Mouse (Mus musculus): Measurements from ENCODE around the gene Tsga8.

Tsga8 gene

DNA sequence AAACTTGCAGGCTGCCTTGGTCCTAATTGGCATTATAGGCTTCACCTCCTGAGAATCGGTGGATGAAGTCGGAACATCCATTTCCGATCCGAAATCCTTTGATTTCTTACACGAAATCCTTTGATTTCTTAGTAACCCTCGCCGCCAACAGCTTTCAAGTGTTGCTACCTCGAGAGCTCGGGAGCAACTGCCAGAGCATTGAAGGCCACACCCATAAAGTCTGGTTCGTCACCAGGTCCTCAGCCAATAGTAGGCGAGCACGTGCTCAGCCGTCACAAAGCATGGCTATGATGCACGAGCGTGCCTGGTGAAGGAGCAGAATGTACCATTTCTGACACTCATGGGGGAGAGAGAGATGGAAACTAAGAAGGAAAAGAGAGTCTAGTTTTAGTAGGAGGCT, at the start of gene Tsga8:
Tsga8 (minus strand) TSS at position 327 of the 400 bp plus-strand sequence.
- DNase-seq = no peak
